Mouse (Mus musculus) stomach, postnatal 0 days (tissue): Measurements from ENCODE around the gene Dyrk1a.

Experiments
- CTCF ChIP-seq: IDR thresholded peaks from 2 replicates; pipeline ENCODE4 v1.5.1; 2016; ENCODE audit warnings: antibody characterized with exemption, low read depth, mild to moderate bottlenecking, moderate library complexity
- EP300 ChIP-seq: optimal IDR thresholded peaks from 2 replicates; pipeline ENCODE3; 2016; ENCODE audit warnings: antibody characterized with exemption

GRCm38 (mm10) chr16:94571111-94571993 is 1.5 kb downstream of the Dyrk1a start:
- TF ChIP-seq CTCF (no peak), EP300 (no peak)
